Mouse (Mus musculus): ENCODE results near the gene Mpg.

DNA sequence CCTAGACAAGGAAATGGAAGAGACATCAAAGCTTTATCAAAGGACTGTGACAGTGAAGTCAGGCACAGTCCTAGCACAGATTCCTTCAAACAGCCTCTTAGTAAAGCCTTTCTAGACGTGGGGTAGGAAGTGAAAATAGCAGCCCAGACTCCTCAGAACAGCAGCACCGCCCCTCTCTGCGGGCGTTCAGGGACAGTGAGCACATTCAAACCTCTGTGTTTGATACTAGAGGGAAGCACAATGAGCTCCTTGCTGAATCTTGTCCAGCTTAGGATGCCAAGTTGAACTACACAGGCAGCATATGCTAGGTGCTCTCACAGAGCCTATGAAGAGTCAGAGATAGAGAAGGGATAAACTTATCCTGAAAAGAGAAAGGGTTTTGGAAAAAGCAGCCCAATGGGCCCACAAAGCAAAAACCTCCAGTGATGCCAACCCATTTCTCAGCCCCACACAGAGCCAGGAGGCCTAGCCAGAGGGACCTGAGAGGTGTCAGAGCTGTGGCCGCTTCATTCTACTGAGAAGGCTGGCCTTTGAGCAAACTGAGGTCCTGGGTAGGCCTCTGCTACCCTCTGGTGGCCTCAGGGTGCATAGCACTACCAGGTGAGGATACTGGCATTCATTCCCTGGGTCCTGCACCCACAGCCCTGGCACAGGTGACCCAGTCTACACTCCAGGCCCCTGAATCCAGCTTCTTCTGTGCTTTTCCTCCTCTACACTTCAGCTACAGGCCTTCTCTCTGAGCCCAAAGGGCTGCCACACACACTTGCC is 12.0 kb downstream of the Mpg start:
- peak; percentile 100 for TF ChIP-seq CTCF (IDR thresholded peaks at IDR 0.05; ENCODE audit: borderline replicate concordance, insufficient read depth, low read depth, low read length)
- no peak for TF ChIP-seq POLR2A (IDR thresholded peaks at IDR 0.05; ENCODE audit: borderline replicate concordance, insufficient read depth, low read length)
